Mouse (Mus musculus) heart, embryonic 12.5 days (tissue): ENCODE data around the gene Ppp3cb. TPM values are rescaled to one million over a fixed set of nuclear protein-coding genes. Genes with fewer than 3 reads are reported as not detected.
A peak's percentile ranks its signal among the peaks of the same experiment; 100 is the strongest.

Source experiments
- ATAC-seq: fragments of 200-750 bp; cut with Nextera tagmentation; 2 replicates; pipeline ENCODE4 v1.8.0; 2017; ENCODE audit warnings: moderate TSS enrichment, moderate library complexity; ENCODE audit not compliant: insufficient number of reproducible peaks, low FRiP score
- H3K27ac ChIP-seq: fragments of 300-500 bp; sonication (generic); 2 replicates; pipeline ENCODE4 v1.5.1; 2016; ENCODE audit warnings: mild to moderate bottlenecking, moderate library complexity; ENCODE audit not compliant: poor library complexity, severe bottlenecking
- H3K27me3 ChIP-seq: fragments of 300-500 bp; sonication (generic); replicated peaks from 2 replicates; pipeline ENCODE4 v1.6.1; 2016; ENCODE audit warnings: mild to moderate bottlenecking, moderate library complexity
- H3K36me3 ChIP-seq: fragments of 300-500 bp; sonication (generic); 2 replicates; pipeline ENCODE4 v1.6.1; 2016; ENCODE audit warnings: mild to moderate bottlenecking, moderate library complexity
- H3K4me1 ChIP-seq: fragments of 300-500 bp; sonication (generic); replicated peaks from 2 replicates; pipeline ENCODE4 v1.6.1; 2016; ENCODE audit warnings: mild to moderate bottlenecking
- H3K4me2 ChIP-seq: fragments of 300-500 bp; sonication (generic); 2 replicates; pipeline ENCODE4 v1.6.1; 2016; ENCODE audit warnings: mild to moderate bottlenecking, moderate library complexity
- H3K4me3 ChIP-seq: fragments of 300-500 bp; sonication (generic); 2 replicates; pipeline ENCODE4 v1.5.1; 2016; ENCODE audit warnings: mild to moderate bottlenecking
- H3K9ac ChIP-seq: fragments of 300-500 bp; sonication (generic); 2 replicates; pipeline ENCODE4 v1.6.1; 2016; ENCODE audit warnings: mild to moderate bottlenecking, moderate library complexity
- H3K9me3 ChIP-seq: fragments of 300-500 bp; sonication (generic); replicated peaks from 2 replicates; pipeline ENCODE4 v1.6.1; 2016; ENCODE audit warnings: mild to moderate bottlenecking, moderate library complexity
- WGBS: fragments of 180-500 bp; shearing (Covaris S2); methylation state at CpG from one replicate; pipeline ENCODE4 v1.1.7; 2016; 5-methylcytosine and 5-hydroxymethylcytosine counted together
- polyA plus RNA-seq: library from polyadenylated mRNA; unstranded; fragments of >200 nt; fragmentation: Nextera tagmentation; extraction: Ambion mirVana; gene quantifications from 2 replicates; pipeline ENCODE4 v1.2.1, GENCODE M21; 2016

Gene Ppp3cb
- polyA plus RNA-seq, 1 experiment from 2014 or later, result 43.0 TPM

DNA sequence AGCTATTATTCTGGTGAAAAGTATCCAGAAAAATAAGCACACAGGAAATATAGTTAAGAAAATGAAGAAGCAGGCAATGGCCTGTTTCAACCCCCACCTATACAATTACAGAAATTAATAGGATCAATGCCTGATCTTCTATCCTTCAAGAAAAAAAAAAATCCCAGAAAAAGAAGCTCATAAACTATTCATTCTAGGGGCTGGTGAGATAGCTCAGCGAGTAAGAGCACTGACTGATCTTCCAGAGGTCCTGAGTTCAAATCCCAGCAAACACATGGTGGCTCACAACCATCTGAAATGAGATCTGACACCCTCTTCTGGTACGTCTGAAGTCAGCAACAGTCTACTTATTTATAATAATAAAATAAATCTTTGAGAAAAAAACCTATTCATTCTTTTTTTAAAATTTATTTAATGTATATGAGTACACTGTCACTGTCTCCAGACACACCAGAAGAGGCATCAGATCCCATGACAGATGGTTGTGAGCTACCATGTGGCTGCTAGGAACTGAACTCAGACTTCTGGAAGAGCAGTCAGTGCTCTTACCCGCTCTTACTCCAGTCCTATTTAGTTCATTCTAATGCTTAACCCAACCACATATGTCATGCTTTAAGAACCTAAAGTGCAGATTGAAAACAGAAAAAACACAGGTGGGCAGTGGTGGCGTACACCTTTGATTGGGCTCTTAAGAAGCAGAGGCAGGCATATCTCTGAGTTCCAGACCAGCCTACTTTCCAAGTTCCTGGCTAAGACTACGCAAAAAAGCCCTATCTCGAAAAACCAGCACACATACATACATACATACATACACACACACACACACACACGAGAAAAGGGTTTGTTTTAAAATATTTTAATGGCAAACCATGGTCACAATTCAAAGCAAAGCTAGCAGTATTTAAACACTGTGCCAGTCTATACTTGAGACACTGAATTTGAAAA lies 1.6 kb downstream of the Ppp3cb start:
- no peak for ATAC-seq
- Histone ChIP-seq H3K27me3 (no peaks in the 10 kb centered on the region), H3K9ac (no peak overlapping the region), H3K36me3 (peaks cover 14% of the 10 kb centered on the region), H3K4me1 (peaks cover 11% of the 10 kb centered on the region), H3K4me2 (peak overlapping the region; percentile 59), H3K9me3 (no peaks in the 10 kb centered on the region), H3K4me3 (peak overlapping the region; percentile 99), H3K27ac (no peak overlapping the region)
- 70% methylated on average over 7 of the region's 7 CpGs for WGBS

DNA sequence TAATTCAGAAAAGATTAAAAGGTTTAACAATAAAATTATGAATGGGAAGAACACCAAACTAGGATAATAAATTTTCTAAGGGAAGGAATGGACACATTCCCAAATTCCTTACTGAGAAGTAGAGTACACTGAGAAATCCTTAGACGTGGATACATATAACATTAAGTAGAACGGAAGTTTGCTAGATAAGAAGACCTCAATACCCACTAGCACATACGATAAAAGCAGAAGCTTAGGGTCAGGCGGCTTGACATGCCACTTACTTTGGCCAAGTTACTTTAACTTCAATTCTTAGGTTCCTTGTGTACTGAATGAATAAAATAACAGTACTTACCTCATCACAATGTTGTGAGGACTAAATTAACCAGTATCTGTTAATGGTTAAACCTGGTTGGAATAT lies 16.7 kb downstream of the Ppp3cb start:
- 78% methylated on average over 4 of the region's 4 CpGs for WGBS
- Histone ChIP-seq H3K9me3 (no peaks in the 10 kb centered on the region), H3K27ac (no peak overlapping the region), H3K4me1 (no peaks in the 10 kb centered on the region), H3K36me3 (peaks cover 4% of the 10 kb centered on the region; the same call in 1 of the 2 replicates), H3K27me3 (no peaks in the 10 kb centered on the region), H3K9ac (no peak overlapping the region), H3K4me2 (no peak overlapping the region), H3K4me3 (no peak overlapping the region)
- no peak for ATAC-seq

GRCm38 (mm10) chr14:20520179-20520578 lies 26.2 kb downstream of the Ppp3cb start:
- no peak for ATAC-seq
- Histone ChIP-seq H3K4me1 (no peaks in the 10 kb centered on the region), H3K9ac (no peak overlapping the region), H3K36me3 (peaks cover 29% of the 10 kb centered on the region), H3K4me3 (no peak overlapping the region), H3K27me3 (no peaks in the 10 kb centered on the region), H3K9me3 (no peaks in the 10 kb centered on the region), H3K4me2 (no peak overlapping the region), H3K27ac (no peak overlapping the region)
- 95% methylated on average over 2 of the region's 2 CpGs for WGBS

DNA sequence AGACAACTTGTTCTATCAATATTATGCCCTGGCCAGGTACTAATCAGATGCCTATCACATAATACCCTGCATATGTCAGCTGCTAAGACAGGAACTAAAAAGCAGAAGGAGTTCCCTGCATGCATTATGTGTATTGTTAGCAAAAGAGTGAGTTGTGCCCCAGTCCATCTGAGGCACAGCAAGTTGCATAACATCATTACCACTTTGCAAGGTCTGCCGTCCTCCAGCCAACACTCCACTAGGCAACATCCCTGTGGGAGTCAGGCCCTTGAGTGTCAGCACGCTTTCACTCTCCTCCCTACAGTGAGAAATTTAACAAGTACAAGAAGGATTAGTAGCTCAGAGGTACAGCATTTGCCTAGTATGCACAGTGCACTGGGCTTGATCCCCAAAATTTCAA lies 37.9 kb downstream of the Ppp3cb start:
- Histone ChIP-seq H3K27me3 (no peaks in the 10 kb centered on the region), H3K4me2 (no peak overlapping the region), H3K27ac (no peak overlapping the region), H3K4me3 (no peak overlapping the region), H3K36me3 (peaks cover 12% of the 10 kb centered on the region), H3K9ac (no peak overlapping the region), H3K9me3 (no peaks in the 10 kb centered on the region), H3K4me1 (no peaks in the 10 kb centered on the region)
- no peak for ATAC-seq
- WGBS, result 79% methylated on average over 2 of the region's 2 CpGs

DNA sequence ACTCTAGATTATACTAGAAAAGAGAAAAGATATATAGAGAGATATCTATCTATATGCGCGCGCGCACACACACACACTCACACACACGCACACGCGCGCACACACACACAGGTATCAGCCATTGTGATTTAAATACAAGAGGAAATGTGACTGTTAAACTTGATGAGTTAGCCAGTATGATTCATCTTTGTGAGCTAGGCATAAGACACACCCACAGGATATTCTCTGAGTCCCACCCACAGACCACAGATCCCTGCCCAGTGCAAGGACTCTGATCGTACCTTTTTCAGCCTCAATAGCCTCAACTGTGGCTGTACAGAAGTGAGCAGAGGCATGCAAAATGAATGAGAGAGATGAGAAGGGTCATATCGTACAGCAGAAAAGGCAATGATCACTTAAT lies 43.4 kb downstream of the Ppp3cb start:
- Histone ChIP-seq H3K36me3 (peaks cover 16% of the 10 kb centered on the region), H3K9ac (no peak overlapping the region), H3K9me3 (no peaks in the 10 kb centered on the region), H3K4me1 (no peaks in the 10 kb centered on the region), H3K27ac (no peak overlapping the region), H3K4me2 (no peak overlapping the region), H3K27me3 (no peaks in the 10 kb centered on the region), H3K4me3 (no peak overlapping the region)
- peak; percentile 45; the same call in 1 of the 2 replicates for ATAC-seq
- WGBS, result 96% methylated on average over 10 of the region's 10 CpGs

- no peak overlapping the region for H3K27ac ChIP-seq
- 88% methylated on average over 3 of the region's 3 CpGs for WGBS
- H3K9me3 ChIP-seq, result no peaks in the 10 kb centered on the region
- no peak overlapping the region for H3K4me3 ChIP-seq
- H3K9ac ChIP-seq, result no peak overlapping the region
- no peaks in the 10 kb centered on the region for H3K27me3 ChIP-seq
- no peaks in the 10 kb centered on the region for H3K4me1 ChIP-seq
- H3K36me3 ChIP-seq, result peaks cover 35% of the 10 kb centered on the region
- no peak for ATAC-seq
- no peak overlapping the region for H3K4me2 ChIP-seq
Observed at GRCm38 (mm10) chr14:20499982-20500381, 46.4 kb downstream of the Ppp3cb start.

DNA sequence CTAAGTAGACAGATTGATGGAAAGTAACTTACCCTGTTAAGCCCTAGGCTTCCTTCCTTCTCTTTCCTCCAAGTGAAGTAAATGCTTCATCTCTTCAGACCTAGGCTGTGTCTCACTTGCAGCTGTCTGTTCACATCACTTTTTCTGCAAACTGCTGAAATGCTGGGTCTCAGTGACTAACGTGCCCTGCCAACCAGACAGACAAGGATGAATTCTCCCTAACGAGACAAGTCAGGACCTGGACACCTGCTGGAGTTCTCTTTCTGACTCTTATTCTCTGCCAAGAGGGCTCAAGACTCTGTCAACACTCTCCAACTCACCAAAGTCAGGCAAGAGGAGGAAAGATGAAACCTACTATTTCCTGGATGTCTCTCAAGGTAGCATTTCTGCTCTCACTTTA lies 49.8 kb downstream of the Ppp3cb start, which contains the start of gene Mss51:
Mss51 (minus strand) TSS at position 299 of the 400 bp plus-strand sequence.
- H3K27me3 ChIP-seq, result no peaks in the 10 kb centered on the region
- H3K36me3 ChIP-seq, result peaks cover 40% of the 10 kb centered on the region
- no peak within 1 kb of the TSS for H3K9ac ChIP-seq
- H3K4me3 ChIP-seq, result no peak within 1 kb of the TSS
- 65% methylated on average over 2 of the region's 2 CpGs for WGBS
- H3K4me1 ChIP-seq, result no peaks in the 10 kb centered on the region
- H3K27ac ChIP-seq, result no peak within 1 kb of the TSS
- ATAC-seq, result no peak
- no peaks in the 10 kb centered on the region for H3K9me3 ChIP-seq
- H3K4me2 ChIP-seq, result no peak within 1 kb of the TSS

DNA sequence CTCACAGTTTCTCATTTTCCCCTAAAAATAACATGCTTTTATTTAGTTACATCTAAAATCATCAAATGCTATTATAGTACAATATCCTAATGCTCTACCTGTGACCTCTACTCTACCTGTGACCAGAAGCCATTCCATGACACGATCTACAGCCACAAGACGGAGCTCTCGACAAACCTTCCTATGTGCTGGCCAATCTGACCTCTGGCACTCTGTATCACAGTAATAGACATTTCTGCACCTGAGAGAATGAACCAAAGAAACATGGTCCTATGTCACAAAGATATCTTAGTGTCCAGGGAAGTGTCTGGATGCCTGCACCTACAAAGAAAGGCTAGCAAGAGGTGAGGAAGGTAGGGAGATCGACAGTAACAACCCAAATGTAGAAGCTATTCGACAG lies 60.3 kb downstream of the Ppp3cb start:
- 95% methylated on average over 5 of the region's 5 CpGs for WGBS
- no peak for ATAC-seq

DNA sequence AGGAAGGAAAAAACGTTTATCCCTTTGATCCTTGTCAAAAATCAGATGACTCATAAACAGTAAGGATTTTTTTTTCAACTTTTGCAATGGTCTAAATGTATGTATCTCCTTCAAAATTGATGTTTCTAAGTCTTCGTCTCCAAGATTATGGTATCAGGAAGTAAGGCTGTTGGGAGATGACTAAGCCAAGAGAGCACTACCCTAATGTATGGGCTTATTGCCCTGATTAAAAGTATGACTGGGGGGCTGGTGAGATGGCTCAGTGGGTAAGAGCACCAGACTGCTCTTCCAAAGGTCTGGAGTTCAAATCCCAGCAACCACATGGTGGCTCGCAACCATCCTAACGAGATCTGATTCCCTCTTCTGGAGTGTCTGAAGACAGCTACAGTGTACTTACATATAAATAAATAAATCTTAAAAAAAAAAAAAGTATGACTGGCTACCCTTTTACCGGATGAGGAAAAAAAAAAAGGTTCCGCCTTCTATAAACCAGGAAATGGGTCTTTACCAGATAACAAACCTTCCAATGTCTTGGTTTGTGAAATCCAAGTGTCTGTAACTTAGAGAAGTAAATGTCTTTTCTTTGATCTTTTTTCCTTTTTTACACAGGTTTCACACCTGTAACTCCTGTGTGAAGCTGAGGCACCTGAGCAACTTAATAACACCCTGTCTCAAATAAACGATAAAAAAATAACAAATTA lies 64.2 kb downstream of the Ppp3cb start:
- peaks cover 22% of the 10 kb centered on the region for H3K36me3 ChIP-seq
- 83% methylated on average over 7 of the region's 7 CpGs for WGBS
- no peaks in the 10 kb centered on the region for H3K27me3 ChIP-seq
- no peak overlapping the region for H3K4me2 ChIP-seq
- H3K27ac ChIP-seq, result no peak overlapping the region
- no peak for ATAC-seq
- no peak overlapping the region for H3K9ac ChIP-seq
- H3K4me1 ChIP-seq, result peaks cover 15% of the 10 kb centered on the region
- H3K4me3 ChIP-seq, result no peak overlapping the region
- H3K9me3 ChIP-seq, result no peaks in the 10 kb centered on the region

More for the DNA sequence above, 60.3 kb downstream of the Ppp3cb start:
- Histone ChIP-seq H3K9me3 (no peaks in the 10 kb centered on the region), H3K4me3 (no peak overlapping the region), H3K27ac (no peak overlapping the region), H3K4me2 (no peak overlapping the region), H3K27me3 (no peaks in the 10 kb centered on the region), H3K36me3 (peaks cover 41% of the 10 kb centered on the region), H3K4me1 (no peaks in the 10 kb centered on the region), H3K9ac (no peak overlapping the region)

- H3K4me2 ChIP-seq, result no peak overlapping the region
- no peak overlapping the region for H3K4me3 ChIP-seq
- H3K9ac ChIP-seq, result no peak overlapping the region
- H3K27ac ChIP-seq, result no peak overlapping the region
- no peaks in the 10 kb centered on the region for H3K27me3 ChIP-seq
- no peaks in the 10 kb centered on the region for H3K9me3 ChIP-seq
- no peak for ATAC-seq
- peaks cover 15% of the 10 kb centered on the region for H3K4me1 ChIP-seq
- peaks cover 19% of the 10 kb centered on the region for H3K36me3 ChIP-seq
- 27% methylated on average over 5 of the region's 5 CpGs for WGBS
Observed at GRCm38 (mm10) chr14:20481211-20481610, 65.2 kb downstream of the Ppp3cb start.

- H3K27ac ChIP-seq, result no peak overlapping the region
- no peaks in the 10 kb centered on the region for H3K27me3 ChIP-seq
- H3K4me3 ChIP-seq, result peak overlapping the region; percentile 81
- peak overlapping the region; percentile 82 for H3K4me2 ChIP-seq
- no peaks in the 10 kb centered on the region for H3K9me3 ChIP-seq
- H3K9ac ChIP-seq, result peak overlapping the region; percentile 85; the same call in 1 of the 2 replicates
- peaks cover 16% of the 10 kb centered on the region for H3K36me3 ChIP-seq
- ATAC-seq, result no peak
- WGBS, result 63% methylated on average over 1 of the region's 1 CpGs
- peaks cover 15% of the 10 kb centered on the region for H3K4me1 ChIP-seq
Observed at GRCm38 (mm10) chr14:20480195-20480579, 66.2 kb downstream of the Ppp3cb start.
